Mouse (Mus musculus): ENCODE measurements around the gene Glipr1l3. TPM values are rescaled to one million over a fixed set of nuclear protein-coding genes. Genes with fewer than 3 reads are reported as not detected.
"Not testable (repeated sequence)": the region's sequence is repeated elsewhere in the genome, so short reads cannot be mapped to it uniquely, and the experiment has no call there.

Glipr1l3 gene
- total RNA-seq (2012; rRNA removed) (not detected in 2 replicates), polyA plus RNA-seq (2012; ENCODE audit: insufficient read depth in 1 of 2, insufficient read length in 2 of 2, low read depth in 1 of 2, low replicate concordance in 2 of 2, missing spikeins in 1 of 2) (not detected)

DNA sequence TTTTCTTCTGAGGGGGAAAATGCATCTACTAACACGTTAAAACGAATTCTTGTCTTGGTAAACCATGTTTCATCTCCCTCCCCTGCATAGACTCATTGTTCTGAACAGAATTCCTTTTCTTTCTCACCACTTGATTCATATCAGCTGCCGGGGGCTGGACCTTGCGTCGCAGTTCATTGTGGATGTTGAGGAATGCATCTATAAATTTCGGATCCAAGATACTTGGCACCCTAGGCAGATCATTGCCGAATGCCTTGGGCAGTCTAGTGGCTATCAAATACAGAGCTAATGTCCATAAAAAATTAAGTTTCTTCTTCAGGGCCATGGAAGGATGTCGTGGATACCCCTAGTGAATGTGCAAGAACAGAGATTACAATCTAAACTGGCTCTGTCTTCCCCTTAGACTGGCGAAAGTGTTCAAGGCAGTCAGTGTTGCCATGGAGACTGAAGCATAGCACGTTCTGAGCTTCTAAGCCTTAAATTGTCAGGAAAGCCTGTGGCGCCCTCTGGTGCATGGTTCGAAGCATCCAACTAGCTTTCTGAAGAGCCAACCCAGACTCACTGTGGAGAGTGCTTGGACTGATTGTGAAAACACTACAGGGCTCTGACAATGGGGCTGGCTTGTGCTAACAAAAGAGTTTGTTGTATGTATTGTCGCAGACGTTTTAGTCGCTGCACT lies at the start of gene Glipr1l3:
TSS of gene Glipr1l3 (minus strand) at position 446 of the 679 bp plus-strand sequence.
- H3K9me3 ChIP-seq (replicated peaks; ENCODE audit: insufficient read depth, low read length); H3K79me2 ChIP-seq (ENCODE audit: control insufficient read depth, insufficient read depth, low read length, poor library complexity); H3K36me3 ChIP-seq (ENCODE audit: control insufficient read depth in 1 of 2, insufficient read depth in 2 of 2, low read length in 2 of 2); H3K9ac ChIP-seq (ENCODE audit: control insufficient read depth, low read depth, low read length, poor library complexity, severe bottlenecking); H3K4me3 ChIP-seq (ENCODE audit: control insufficient read depth in 1 of 2, insufficient read depth in 1 of 2, low read depth in 2 of 2, low read length in 2 of 2); H3K4me1 ChIP-seq (ENCODE audit: control insufficient read depth in 1 of 2, insufficient read depth in 2 of 2, low read length in 2 of 2); H3K27me3 ChIP-seq (ENCODE audit: control insufficient read depth in 1 of 2, insufficient read depth in 2 of 2, low read length in 2 of 2); H3K27ac ChIP-seq (ENCODE audit: control insufficient read depth, low read depth, low read length): not testable (repeated sequence)
- peak; percentile 57 for TF ChIP-seq SMC3 (IDR thresholded peaks at IDR 0.05; ENCODE audit: low read depth, low read length)
- TF ChIP-seq ZC3H11A (IDR thresholded peaks at IDR 0.05; ENCODE audit: low read depth, low read length) = peak; percentile 44; the same call in 1 of the 2 replicates
- peak; percentile 23 to 70 (median 65); a peak in 5 of 6 replicates for TF ChIP-seq CTCF (IDR thresholded peaks at IDR 0.05 in 2 of 3, conservative IDR thresholded peaks at IDR 0.05 in 1 of 3; ENCODE audit: control insufficient read depth in 1 of 3, insufficient read depth in 1 of 3, low read depth in 2 of 3, low read length in 3 of 3, poor library complexity in 1 of 3, severe bottlenecking in 1 of 3)
- peak; percentile 69 for TF ChIP-seq RAD21 (IDR thresholded peaks at IDR 0.05; ENCODE audit: low read depth, low read length)
- peak; percentile 60 for DNase-seq (ENCODE audit: low read depth, low spot score)

DNA sequence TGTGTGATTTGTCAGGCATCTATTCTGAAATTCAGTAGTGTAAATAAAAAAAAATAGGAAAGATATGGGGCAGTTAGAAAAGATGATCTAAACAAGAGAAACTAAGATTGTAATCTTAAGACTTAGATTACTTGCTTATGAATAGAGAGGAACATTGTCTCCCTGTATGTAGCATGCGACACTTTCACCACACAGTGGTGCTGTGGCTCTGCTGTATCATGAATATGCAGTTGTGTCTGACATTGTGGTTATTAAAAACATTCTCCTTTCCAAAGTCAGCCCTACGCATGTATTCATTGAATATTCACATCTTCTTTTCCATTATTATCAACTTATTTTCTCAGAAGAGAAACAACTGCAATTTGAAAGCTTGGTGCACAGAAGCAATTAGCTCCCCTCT lies 43.3 kb upstream of the Glipr1l3 start:
- Histone ChIP-seq H3K9ac (ENCODE audit: control insufficient read depth, low read depth, low read length, poor library complexity, severe bottlenecking) (no peak overlapping the region), H3K36me3 (ENCODE audit: control insufficient read depth in 1 of 2, insufficient read depth in 2 of 2, low read length in 2 of 2) (no peaks in the 10 kb centered on the region), H3K9me3 (replicated peaks; ENCODE audit: insufficient read depth, low read length) (no peaks in the 10 kb centered on the region), H3K4me3 (ENCODE audit: control insufficient read depth in 1 of 2, insufficient read depth in 1 of 2, low read depth in 2 of 2, low read length in 2 of 2) (no peak overlapping the region), H3K27me3 (ENCODE audit: control insufficient read depth in 1 of 2, insufficient read depth in 2 of 2, low read length in 2 of 2) (no peaks in the 10 kb centered on the region), H3K79me2 (ENCODE audit: control insufficient read depth, insufficient read depth, low read length, poor library complexity) (no peaks in the 10 kb centered on the region), H3K27ac (ENCODE audit: control insufficient read depth, low read depth, low read length) (no peak overlapping the region), H3K4me1 (ENCODE audit: control insufficient read depth in 1 of 2, insufficient read depth in 2 of 2, low read length in 2 of 2) (no peaks in the 10 kb centered on the region)
- TF ChIP-seq MAX (IDR thresholded peaks at IDR 0.05; ENCODE audit: low read length) = no peak
- no peak for TF ChIP-seq EP300 (IDR thresholded peaks at IDR 0.05; ENCODE audit: low read depth in 1 of 2, low read length in 2 of 2)
- TF ChIP-seq RAD21 (IDR thresholded peaks at IDR 0.05; ENCODE audit: low read depth, low read length) = peak; percentile 39
- no peak for TF ChIP-seq NRF1 (IDR thresholded peaks at IDR 0.05; ENCODE audit: insufficient read depth, low read depth, low read length, poor library complexity, severe bottlenecking)
- TF ChIP-seq CTCF (IDR thresholded peaks at IDR 0.05 in 2 of 3, conservative IDR thresholded peaks at IDR 0.05 in 1 of 3; ENCODE audit: control insufficient read depth in 1 of 3, insufficient read depth in 1 of 3, low read depth in 2 of 3, low read length in 3 of 3, poor library complexity in 1 of 3, severe bottlenecking in 1 of 3) = peak in 2 of 3 experiments; percentile 5 to 30; a peak in 3 of 6 replicates
- TF ChIP-seq SMC3 (IDR thresholded peaks at IDR 0.05; ENCODE audit: low read depth, low read length) = 0 out of 2 replicates have a peak, but pooled peaks have one; percentile 15
- TF ChIP-seq SIN3A (IDR thresholded peaks at IDR 0.05; ENCODE audit: low read length) = no peak
- TF ChIP-seq MAZ (IDR thresholded peaks at IDR 0.05; ENCODE audit: low read depth, low read length) = no peak
- peak; percentile 11 for DNase-seq (ENCODE audit: low read depth, low spot score)

DNA sequence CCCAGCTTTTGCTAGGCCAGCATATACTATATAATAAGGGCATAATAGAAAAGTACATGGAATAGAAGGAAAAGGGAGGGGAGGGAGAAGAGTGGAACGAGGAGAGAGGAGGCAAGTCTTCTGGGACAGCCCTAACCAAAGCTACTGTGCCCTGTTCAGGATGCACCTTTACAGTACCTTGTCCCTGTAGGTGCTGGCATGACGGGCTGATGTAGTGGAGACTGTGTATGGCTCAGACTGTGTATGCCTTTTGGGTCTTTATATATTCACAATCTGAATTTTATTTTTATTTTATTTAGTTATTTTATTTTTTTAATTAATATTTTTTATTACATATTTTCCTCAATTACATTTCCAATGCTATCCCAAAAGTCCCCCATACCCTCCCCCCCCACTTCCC lies 33.8 kb upstream of the Glipr1l3 start:
- H3K27me3 ChIP-seq (ENCODE audit: control insufficient read depth in 1 of 2, insufficient read depth in 2 of 2, low read length in 2 of 2); H3K4me1 ChIP-seq (ENCODE audit: control insufficient read depth in 1 of 2, insufficient read depth in 2 of 2, low read length in 2 of 2); H3K4me3 ChIP-seq (ENCODE audit: control insufficient read depth in 1 of 2, insufficient read depth in 1 of 2, low read depth in 2 of 2, low read length in 2 of 2); H3K36me3 ChIP-seq (ENCODE audit: control insufficient read depth in 1 of 2, insufficient read depth in 2 of 2, low read length in 2 of 2); H3K79me2 ChIP-seq (ENCODE audit: control insufficient read depth, insufficient read depth, low read length, poor library complexity); H3K9me3 ChIP-seq (replicated peaks; ENCODE audit: insufficient read depth, low read length); DNase-seq (ENCODE audit: low read depth, low spot score); H3K9ac ChIP-seq (ENCODE audit: control insufficient read depth, low read depth, low read length, poor library complexity, severe bottlenecking); H3K27ac ChIP-seq (ENCODE audit: control insufficient read depth, low read depth, low read length): not testable (repeated sequence)

DNA sequence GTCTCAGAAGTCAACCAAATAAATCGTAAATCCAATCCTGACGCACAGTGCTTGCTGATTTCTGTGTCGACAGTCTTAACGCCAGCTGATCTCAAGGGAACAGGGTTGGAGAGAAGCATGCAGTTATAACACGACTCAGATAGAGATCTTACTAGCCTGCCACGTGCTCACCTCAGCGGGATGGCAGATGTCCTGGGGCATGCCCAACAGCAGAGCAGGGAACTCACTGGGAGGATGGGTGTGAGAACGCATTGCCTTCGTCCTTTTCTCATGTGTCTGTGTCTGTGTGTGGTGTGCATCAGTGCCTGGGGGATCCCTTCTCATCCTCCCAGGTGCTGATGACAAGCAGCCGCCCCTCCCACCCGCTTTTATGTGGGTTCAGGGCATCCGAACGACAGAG lies 16.9 kb upstream of the Glipr1l3 start:
- H3K79me2 ChIP-seq (ENCODE audit: control insufficient read depth, insufficient read depth, low read length, poor library complexity); H3K27ac ChIP-seq (ENCODE audit: control insufficient read depth, low read depth, low read length); DNase-seq (ENCODE audit: low read depth, low spot score); H3K9ac ChIP-seq (ENCODE audit: control insufficient read depth, low read depth, low read length, poor library complexity, severe bottlenecking); H3K4me3 ChIP-seq (ENCODE audit: control insufficient read depth in 1 of 2, insufficient read depth in 1 of 2, low read depth in 2 of 2, low read length in 2 of 2); H3K9me3 ChIP-seq (replicated peaks; ENCODE audit: insufficient read depth, low read length); H3K4me1 ChIP-seq (ENCODE audit: control insufficient read depth in 1 of 2, insufficient read depth in 2 of 2, low read length in 2 of 2); H3K36me3 ChIP-seq (ENCODE audit: control insufficient read depth in 1 of 2, insufficient read depth in 2 of 2, low read length in 2 of 2); H3K27me3 ChIP-seq (ENCODE audit: control insufficient read depth in 1 of 2, insufficient read depth in 2 of 2, low read length in 2 of 2): not testable (repeated sequence)

All from MEL (cell line).